Mouse (Mus musculus): ENCODE results near the gene Zfp536. TPM values are rescaled to one million over a fixed set of nuclear protein-coding genes. Genes with fewer than 3 reads are reported as not detected.

Zfp536 gene
- polyA plus RNA-seq, 1 experiment: not detected

- no peak for TF ChIP-seq GATA1 (IDR thresholded peaks at IDR 0.05; ENCODE audit: low read length)
These were observed 262.3 kb downstream of the Zfp536 start for GRCm38 (mm10) chr7:37510933-37511675.

- no peak for TF ChIP-seq GATA1 (IDR thresholded peaks at IDR 0.05; ENCODE audit: low read length)
These were observed 263.7 kb downstream of the Zfp536 start for GRCm38 (mm10) chr7:37509700-37510099.

GRCm38 (mm10) chr7:37505548-37505947, 267.9 kb downstream of the Zfp536 start:
- no peak for TF ChIP-seq GATA1 (IDR thresholded peaks at IDR 0.05; ENCODE audit: low read length)

GRCm38 (mm10) chr7:37505096-37505495, 268.3 kb downstream of the Zfp536 start:
- TF ChIP-seq GATA1 (IDR thresholded peaks at IDR 0.05; ENCODE audit: low read length): no peak

GRCm38 (mm10) chr7:37498881-37499280, 274.6 kb downstream of the Zfp536 start:
- TF ChIP-seq GATA1 (IDR thresholded peaks at IDR 0.05; ENCODE audit: low read length): no peak

GRCm38 (mm10) chr7:37496491-37496890, 276.9 kb downstream of the Zfp536 start:
- no peak for TF ChIP-seq GATA1 (IDR thresholded peaks at IDR 0.05; ENCODE audit: low read length)

- no peak for TF ChIP-seq GATA1 (IDR thresholded peaks at IDR 0.05; ENCODE audit: low read length)
These were observed 283.1 kb downstream of the Zfp536 start for GRCm38 (mm10) chr7:37490312-37490711.

GRCm38 (mm10) chr7:37484946-37485345, 288.5 kb downstream of the Zfp536 start:
- TF ChIP-seq GATA1 (IDR thresholded peaks at IDR 0.05; ENCODE audit: low read length): no peak

GRCm38 (mm10) chr7:37482564-37482963, 290.9 kb downstream of the Zfp536 start:
- TF ChIP-seq GATA1 (IDR thresholded peaks at IDR 0.05; ENCODE audit: low read length): no peak

- no peak for TF ChIP-seq GATA1 (IDR thresholded peaks at IDR 0.05; ENCODE audit: low read length)
These were observed 292.3 kb downstream of the Zfp536 start for GRCm38 (mm10) chr7:37481165-37481564.

GRCm38 (mm10) chr7:37477309-37477708, 296.1 kb downstream of the Zfp536 start:
- no peak for TF ChIP-seq GATA1 (IDR thresholded peaks at IDR 0.05; ENCODE audit: low read length)

GRCm38 (mm10) chr7:37475485-37475884, 298.0 kb downstream of the Zfp536 start:
- TF ChIP-seq GATA1 (IDR thresholded peaks at IDR 0.05; ENCODE audit: low read length): no peak

- no peak for TF ChIP-seq GATA1 (IDR thresholded peaks at IDR 0.05; ENCODE audit: low read length)
These were observed 299.2 kb downstream of the Zfp536 start for GRCm38 (mm10) chr7:37474284-37474683.

- TF ChIP-seq GATA1 (IDR thresholded peaks at IDR 0.05; ENCODE audit: low read length): no peak
These were observed 299.9 kb downstream of the Zfp536 start for GRCm38 (mm10) chr7:37473311-37474084.

GRCm38 (mm10) chr7:37471726-37472125, 301.7 kb downstream of the Zfp536 start:
- TF ChIP-seq GATA1 (IDR thresholded peaks at IDR 0.05; ENCODE audit: low read length): no peak

- no peak for TF ChIP-seq GATA1 (IDR thresholded peaks at IDR 0.05; ENCODE audit: low read length)
These were observed 306.8 kb downstream of the Zfp536 start for GRCm38 (mm10) chr7:37466477-37467243.
